Mouse (Mus musculus): ENCODE measurements at regions not wholly inside any gene's neighbourhood (a gene's known extent, or its start where the extent isn't known, plus 50 kb on each side); places are given as distances from the start of the nearest gene placed in this dataset.

- peak; percentile 10 for DNase-seq (ENCODE audit: low read depth, low spot score)
- 17% methylated on average over 4 of the region's 4 CpGs for WGBS
These were observed 67.8 kb downstream of the Olfr1505 start for GRCm38 (mm10) chr19:13980988-13981630.

- no peak for DNase-seq (ENCODE audit: low read depth, low spot score)
- WGBS, result 58% methylated on average over 3 of the region's 3 CpGs
These were observed 69.5 kb downstream of the Olfr1505 start for GRCm38 (mm10) chr19:13982823-13983222.
